Mouse (Mus musculus) urinary bladder, postnatal 36 days (tissue): ENCODE results near the gene Olfr1432.
"Not testable (repeated sequence)": the region's sequence is repeated elsewhere in the genome, so short reads cannot be mapped to it uniquely, and the experiment has no call there.

Experiments used
- DNase-seq, 2 experiments: peaks; one replicate each; pipeline ENCODE4 v3.0.0; 2022; ENCODE audit warnings: low spot score in 2 of 2, mixed read lengths in 1 of 2

Gene Olfr1432

DNA sequence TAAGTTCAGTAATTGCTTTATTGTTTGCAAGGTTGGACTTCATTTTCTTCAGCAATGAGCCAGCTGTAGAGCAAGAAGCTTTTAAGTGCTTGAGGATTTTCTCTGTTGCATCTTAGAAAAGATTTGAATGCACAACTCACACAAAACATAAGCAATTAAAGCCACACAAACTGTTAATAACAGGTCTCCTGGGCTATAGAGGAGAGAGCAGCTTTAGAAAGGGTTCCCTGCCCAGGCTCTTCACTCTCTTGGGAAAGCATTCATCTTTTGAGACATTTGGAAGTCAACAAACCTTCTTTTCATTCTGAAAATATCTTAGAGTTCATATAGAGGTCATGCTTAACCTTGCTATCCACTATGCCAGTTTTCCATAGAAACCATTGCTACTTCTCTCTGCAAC lies at the start of gene Olfr1432:
Gene Olfr1432 (minus strand): TSS at position 101 of the 400 bp plus-strand sequence.
- not testable (repeated sequence) for DNase-seq

DNA sequence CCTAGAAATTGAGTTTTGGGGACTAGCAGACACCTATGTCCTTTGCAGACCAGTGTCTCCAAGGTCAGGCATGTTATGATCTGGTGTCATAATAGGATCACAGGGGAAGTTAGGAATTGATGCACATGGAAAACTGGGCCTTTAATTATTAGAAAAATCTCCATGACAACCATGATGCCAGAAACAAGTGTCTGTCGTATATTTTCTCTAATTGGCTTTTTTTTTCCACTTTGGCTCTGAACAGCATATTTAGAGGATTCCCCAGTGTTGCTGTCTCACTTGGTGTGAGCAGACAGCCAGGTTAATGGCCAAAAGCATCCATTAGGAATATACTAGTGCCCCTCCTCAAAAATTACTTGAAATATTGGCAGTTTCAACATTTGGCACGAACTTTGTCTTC lies 47.2 kb upstream of the Olfr1432 start, which contains the start of gene Olfr1434:
Gene Olfr1434 (plus strand): TSS at position 301 of the 400 bp plus-strand sequence.
- no peak for DNase-seq

DNA sequence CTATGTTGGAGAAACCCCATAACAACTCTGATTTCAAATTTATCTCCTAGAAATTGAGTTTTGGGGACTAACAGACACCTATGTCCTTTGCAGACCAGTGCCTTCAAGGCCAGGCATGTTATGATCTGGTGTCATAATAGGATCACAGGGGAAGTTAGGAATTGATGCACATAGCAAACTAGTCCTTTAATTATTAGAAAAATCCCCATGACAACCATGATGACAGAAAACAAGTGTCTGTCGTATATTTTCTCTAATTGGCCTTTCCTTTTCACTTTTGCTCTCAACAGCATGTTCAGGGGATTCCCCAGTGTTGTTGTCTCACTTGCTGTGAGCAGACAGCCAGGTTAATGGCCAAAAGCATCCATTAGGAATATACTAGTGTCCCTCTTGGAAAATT lies 28.3 kb upstream of the Olfr1432 start, which contains the start of gene Olfr235:
Gene Olfr235 (plus strand): TSS at position 301 of the 400 bp plus-strand sequence.
- no peak for DNase-seq

DNA sequence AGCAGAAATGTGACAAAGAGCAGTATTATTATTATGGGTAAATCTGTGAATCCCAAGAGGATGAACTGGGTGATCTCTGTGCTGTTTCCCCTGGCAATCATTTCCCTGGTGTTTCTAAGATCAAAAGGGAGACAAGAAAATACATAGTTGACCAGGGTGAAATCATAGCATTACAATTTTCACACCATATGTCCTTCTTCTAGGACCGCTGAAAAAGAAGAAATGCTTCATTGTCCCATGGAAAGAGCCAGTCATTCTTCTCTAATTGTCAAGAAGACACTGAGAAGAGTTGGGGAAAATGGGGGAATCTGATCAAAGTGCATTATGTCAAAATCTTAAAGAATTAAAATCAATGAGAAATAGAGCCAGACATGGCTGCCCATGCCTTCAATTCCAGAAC lies 9.2 kb upstream of the Olfr1432 start, which contains the start of gene Olfr262:
Gene Olfr262 (minus strand): TSS at position 101 of the 400 bp plus-strand sequence.
- DNase-seq: no peak

DNA sequence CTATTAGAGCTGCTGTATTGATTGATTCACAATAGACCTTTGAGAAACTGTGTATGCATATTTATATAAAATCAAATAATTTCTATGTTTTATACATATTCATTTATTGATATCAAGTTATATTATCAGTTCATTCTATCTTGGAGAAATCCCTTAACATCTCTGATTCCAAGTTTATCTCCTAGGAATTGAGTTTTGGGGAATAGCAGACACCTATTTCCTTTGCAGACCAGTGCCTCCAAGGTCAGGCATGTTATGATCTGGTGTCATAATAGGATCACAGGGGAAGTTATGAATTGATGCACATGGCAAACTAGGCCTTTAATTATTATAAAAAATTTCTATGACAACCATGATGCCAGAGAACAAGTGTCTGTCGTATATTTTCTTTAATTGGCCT lies 32.1 kb downstream of the Olfr1432 start, which contains the start of gene Olfr1431:
Gene Olfr1431 (plus strand): TSS at position 301 of the 400 bp plus-strand sequence.
- DNase-seq: no peak

DNA sequence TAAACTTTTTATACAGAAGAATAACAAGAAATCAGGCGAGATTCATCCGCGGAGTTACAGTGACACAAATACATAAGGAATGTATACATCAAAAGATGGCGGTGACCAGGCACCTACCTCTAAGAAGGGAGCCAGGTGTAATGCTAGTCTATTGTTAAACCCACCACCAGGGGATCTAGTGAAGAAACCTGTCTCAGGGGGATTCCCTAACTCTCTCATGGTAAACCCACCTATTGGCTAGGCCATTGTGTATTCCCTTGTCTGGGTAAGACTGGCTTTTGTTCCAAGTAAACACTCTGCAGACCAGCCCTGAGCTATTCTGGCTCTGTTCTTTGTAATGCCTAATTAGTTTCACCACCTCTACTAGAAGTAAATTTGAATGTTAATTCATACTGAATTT lies 33.3 kb downstream of the Olfr1432 start:
- DNase-seq: not testable (repeated sequence)
